Mouse (Mus musculus) bone marrow macrophage, adult 2 months (primary cell): ENCODE measurements around the gene Bcam. TPM values are rescaled to one million over a fixed set of nuclear protein-coding genes. Genes with fewer than 3 reads are reported as not detected.

Source experiments
- H3K27ac ChIP-seq: 2 replicates; pipeline ENCODE4 v1.5.1; 2012; ENCODE audit warnings: low read depth, low read length; ENCODE audit not compliant: insufficient read depth
- H3K4me1 ChIP-seq: 2 replicates; pipeline ENCODE4 v1.6.1; 2012; ENCODE audit warnings: low read length; ENCODE audit not compliant: control insufficient read depth, insufficient read depth
- H3K4me3 ChIP-seq: 2 replicates; pipeline ENCODE4 v1.5.1; 2012; ENCODE audit warnings: mild to moderate bottlenecking, low read length, moderate library complexity; ENCODE audit not compliant: insufficient read depth
- CTCF ChIP-seq: IDR thresholded peaks from 2 replicates; pipeline ENCODE4 v1.5.1; 2012; ENCODE audit warnings: low read depth, mild to moderate bottlenecking, low read length, moderate library complexity
- POLR2A ChIP-seq: IDR thresholded peaks from 2 replicates; pipeline ENCODE4 v1.6.1; 2012; ENCODE audit warnings: mild to moderate bottlenecking, low read depth, low read length, borderline replicate concordance
- polyA plus RNA-seq: library from polyadenylated mRNA; stranded (reverse); fragments of >200 nt; gene quantifications from 2 replicates; pipeline ENCODE4 v1.2.4, GENCODE M21; 2012; ENCODE audit not compliant: missing spikeins, insufficient read depth, insufficient read length

Bcam gene
- polyA plus RNA-seq, 1 experiment = 0.52 TPM

DNA sequence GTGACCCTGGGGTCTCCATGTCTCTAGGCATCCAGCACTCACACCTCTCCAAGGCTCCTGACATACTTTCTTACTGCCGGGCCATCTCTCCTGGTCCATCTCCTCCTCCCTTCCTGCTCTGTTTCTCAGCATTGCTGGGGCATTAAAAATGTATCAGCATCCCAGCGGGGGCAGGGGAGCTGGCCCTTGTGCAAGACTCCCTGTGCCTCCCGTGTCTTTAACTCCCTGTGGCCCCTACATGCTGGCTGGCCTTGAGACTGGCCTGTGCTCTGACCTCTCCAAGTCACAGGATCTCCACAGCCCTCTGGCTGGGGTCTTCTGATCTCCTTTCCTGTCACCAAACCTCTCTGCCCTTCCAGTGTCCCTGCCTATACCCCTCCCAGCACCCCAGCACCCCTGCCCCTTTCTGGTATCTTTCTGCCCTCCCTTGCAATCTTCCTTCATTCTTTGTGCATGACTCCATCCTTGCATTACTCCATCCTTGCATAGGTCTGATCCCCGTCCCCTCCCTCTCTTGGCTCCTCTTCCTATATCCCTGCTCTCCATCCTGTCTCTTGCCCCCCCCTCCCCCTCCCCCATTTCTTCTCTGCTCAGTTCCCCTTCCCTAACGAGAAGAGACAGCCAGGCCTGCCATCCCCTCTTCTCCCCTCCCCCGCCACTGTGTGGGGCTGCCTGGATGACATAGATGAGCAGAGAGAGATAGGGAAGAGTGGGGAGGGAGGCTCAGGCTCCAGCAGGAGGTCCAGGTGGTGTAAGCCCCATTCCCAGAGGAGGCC lies 24.2 kb downstream of the Bcam start:
- peaks cover 33% of the 10 kb centered on the region for H3K4me1 ChIP-seq
- no peak overlapping the region for H3K27ac ChIP-seq
- H3K4me3 ChIP-seq = no peak overlapping the region
- TF ChIP-seq CTCF (no peak), POLR2A (no peak)

DNA sequence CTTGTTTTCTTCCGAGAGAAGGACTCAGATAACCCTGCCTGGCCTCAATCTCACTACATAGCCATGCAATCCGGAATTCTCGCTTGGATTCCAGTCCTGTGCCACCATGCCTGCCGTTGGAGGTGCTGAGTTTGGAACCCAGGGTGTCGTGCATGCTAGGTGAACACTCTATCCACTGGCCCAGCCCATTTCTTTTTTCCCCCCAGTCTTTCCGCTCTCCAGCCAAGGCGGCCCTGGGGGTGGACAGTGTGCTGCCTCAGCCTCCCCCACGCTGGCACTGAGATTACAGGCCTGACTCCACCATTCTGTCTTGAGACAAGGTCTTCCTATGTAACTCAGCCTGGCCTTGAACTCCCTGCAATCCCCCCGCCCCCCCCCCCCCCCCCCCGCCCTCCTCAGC lies 24.8 kb downstream of the Bcam start:
- H3K4me1 ChIP-seq = peaks cover 32% of the 10 kb centered on the region
- no peak overlapping the region for H3K27ac ChIP-seq
- no peak for TF ChIP-seq POLR2A
- no peak for TF ChIP-seq CTCF
- no peak overlapping the region for H3K4me3 ChIP-seq

DNA sequence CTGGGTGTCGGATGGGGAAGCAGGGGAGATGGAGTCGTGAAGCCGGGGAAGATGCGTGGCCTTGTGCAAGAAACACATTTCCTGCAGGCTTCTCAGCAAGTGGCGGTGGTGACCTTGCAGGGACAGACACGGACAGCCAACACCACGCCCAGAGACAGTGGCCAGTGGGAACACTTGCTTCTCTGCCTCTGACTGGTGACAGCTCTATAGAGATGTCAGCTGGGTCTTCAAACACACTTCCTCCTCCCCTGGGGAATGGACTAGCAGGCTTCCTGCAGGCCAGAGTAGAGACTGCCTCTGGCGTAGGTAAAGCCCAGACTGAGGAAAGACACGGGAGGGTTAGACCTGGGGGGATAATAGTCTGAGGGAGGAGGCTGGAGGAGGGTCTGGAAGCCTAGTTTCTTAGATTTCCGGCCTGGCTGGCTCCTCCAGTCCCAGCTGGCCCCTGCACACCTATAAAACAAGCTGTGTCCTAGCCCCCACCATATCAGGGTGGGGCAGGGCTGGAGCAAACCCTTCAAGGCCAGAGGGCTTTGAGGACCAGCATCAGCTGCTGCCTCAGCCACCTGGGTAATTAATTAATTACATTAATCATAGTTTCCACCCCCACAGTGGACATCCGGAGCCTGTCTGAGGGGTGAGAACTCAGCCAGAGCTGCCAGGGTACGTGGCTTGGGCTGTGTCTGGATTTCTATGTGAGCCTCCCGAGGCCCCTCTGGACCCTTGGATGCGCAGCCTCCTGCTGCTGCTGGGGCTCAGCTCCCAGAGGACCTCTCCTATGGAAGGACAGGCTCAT lies 26.0 kb downstream of the Bcam start:
- no peak overlapping the region for H3K4me3 ChIP-seq
- H3K4me1 ChIP-seq = peaks cover 30% of the 10 kb centered on the region
- H3K27ac ChIP-seq = no peak overlapping the region
- TF ChIP-seq CTCF (no peak), POLR2A (no peak)

DNA sequence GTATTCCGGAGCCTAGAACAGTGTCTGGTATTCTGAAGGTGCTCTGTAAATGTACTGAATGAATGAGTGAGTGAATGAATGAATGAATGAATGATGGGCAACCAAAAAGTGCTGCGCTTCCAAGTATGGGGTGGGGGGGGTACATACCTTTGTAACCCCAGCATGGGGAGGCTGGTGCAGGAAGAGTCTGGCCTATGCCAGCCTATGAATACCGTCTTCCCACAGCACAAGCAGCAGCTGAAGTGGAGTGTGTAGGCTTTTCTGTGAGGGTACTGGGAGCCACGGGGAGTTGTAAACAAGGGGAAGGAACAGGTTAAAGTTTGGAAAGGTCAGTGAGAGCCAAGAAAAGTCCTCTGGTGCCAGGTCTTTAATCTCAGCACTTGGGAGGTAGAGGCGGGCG lies 27.0 kb downstream of the Bcam start:
- Histone ChIP-seq H3K4me3 (no peak overlapping the region), H3K27ac (no peak overlapping the region), H3K4me1 (peaks cover 29% of the 10 kb centered on the region)
- TF ChIP-seq POLR2A = no peak
- TF ChIP-seq CTCF = no peak

DNA sequence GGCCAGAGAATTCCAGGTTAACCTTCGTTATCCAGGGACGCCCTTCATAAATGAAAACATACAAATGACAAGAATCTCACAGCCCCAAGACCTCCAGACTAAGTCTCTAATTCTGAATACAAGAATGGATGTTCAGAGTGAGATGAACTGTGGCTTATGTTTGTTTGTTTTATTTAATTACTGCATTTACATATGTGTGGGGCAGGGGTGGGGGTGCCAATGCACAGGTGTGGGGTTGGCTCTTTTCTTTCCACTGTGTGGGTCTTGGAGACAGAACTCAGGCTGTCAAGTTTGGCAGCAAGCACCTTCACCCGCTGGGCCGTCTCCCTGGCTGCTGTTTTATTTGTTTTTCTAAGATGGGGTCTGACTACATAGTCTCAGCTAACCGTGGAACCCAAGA lies 28.3 kb downstream of the Bcam start:
- no peak overlapping the region for H3K27ac ChIP-seq
- no peak for TF ChIP-seq POLR2A
- TF ChIP-seq CTCF = no peak
- peaks cover 20% of the 10 kb centered on the region for H3K4me1 ChIP-seq
- H3K4me3 ChIP-seq = no peak overlapping the region

DNA sequence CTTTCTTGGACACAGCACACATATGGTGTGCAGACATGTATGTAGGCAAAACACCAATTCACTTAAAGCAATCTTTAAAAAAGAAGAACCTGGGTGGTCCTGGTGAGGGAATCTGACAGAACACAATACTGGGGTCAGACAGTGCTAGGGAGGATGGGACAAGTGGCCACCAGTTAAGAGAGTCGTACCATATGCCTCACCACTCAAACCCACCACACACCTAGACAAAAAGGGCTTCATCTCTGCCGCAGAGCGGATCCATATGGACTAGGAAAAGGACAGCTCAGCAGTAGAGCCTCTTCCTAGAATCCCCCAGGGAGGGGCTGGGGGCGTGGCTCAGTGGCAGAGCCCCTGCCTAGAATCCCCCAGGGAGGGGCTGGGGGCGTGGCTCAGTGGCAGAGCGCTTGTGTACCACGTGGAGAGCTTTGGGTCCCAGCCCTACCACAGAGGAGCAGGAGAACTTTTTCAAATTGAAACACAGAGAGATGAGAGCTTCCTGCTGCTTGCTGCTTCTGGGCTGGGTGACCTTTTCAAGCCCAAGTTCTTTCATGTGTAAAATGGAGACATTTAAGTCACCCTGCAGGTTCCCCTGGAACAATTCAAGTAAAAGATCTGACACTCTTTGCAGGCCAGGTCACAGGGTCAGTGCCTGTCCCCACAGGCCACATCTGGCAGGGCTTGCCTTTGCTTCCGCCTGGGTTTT lies 29.3 kb downstream of the Bcam start:
- no peak for TF ChIP-seq CTCF
- TF ChIP-seq POLR2A = no peak
- Histone ChIP-seq H3K4me1 (peaks cover 13% of the 10 kb centered on the region), H3K4me3 (no peak overlapping the region), H3K27ac (no peak overlapping the region)

DNA sequence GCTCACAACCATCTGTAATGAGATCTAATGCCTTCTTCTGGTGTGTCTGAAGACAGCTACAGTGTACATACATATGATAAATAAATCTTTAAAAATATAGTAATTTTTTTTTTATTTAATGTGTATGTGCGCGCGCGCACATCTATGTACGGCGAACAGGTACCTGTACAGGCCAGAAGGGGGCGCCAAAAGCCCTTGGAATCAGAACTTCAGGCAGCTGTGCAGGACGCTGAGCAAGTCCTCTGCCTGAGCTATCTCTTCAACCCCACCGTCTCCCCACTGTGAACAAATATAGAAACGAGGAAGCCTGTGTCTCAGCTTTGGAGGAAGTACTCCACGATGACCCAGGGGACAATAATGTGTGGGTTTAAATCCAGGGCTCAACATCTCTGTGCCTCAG lies 30.5 kb downstream of the Bcam start:
- no peak overlapping the region for H3K27ac ChIP-seq
- peaks cover 13% of the 10 kb centered on the region for H3K4me1 ChIP-seq
- no peak for TF ChIP-seq POLR2A
- no peak for TF ChIP-seq CTCF
- H3K4me3 ChIP-seq = no peak overlapping the region

DNA sequence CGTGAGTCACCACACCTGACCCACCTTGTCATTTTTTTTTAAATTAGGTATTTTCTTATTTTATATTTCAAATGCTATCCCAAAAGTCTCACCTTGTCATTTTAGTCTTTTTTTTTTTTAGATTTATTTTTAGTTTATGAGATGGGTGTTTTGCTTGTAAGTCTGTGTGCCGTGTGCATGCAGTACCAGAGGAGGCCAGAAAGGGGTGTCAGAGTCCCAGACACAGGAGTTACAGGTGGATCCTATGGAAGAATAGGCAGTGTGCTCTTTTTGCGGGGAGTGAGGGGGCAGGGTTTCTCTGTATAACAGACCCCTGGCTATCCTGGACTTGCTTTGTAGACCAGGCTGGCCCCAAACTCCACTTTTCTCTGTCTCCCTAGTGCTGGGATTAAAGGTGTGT lies 32.0 kb downstream of the Bcam start:
- H3K4me3 ChIP-seq = no peak overlapping the region
- 0 out of 2 replicates have a peak, but pooled peaks cover 7% of the 10 kb centered on the region for H3K4me1 ChIP-seq
- H3K27ac ChIP-seq = no peak overlapping the region
- TF ChIP-seq CTCF (no peak), POLR2A (no peak)

DNA sequence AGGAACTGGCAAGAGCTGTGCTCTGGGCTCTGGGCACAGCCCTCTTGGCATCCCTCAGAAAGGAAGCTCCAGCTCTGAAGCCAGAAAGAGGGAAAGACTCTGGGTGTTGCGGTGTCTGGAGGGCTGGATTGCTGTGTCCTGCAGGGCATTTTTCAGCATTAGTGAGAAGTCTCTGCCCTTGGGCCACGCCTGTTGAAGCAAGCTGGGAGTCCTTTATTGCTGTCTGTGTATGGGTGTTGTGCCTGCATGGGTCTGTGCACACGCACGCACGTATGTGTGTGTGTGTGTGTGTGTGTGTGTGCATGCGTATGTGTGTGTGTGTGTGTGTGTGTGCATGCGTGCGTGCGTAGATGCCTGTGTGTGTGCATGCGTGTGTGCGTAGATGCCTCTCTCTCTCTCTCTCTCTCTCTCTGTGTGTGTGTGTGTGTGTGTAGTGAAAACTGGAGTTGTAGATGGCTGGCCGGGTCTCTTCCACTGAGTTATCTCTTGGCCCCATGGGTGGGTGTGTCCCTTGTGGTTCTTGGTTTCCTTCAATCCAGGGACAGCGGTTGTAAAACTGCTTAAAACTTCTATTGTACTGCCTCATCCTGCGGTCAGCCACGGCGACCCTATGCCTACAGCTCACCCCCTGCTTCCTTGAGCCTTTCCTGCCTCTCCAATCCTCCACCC lies 34.3 kb downstream of the Bcam start:
- H3K27ac ChIP-seq = no peak overlapping the region
- TF ChIP-seq CTCF = no peak
- TF ChIP-seq POLR2A = no peak
- 0 out of 2 replicates have a peak, but pooled peaks cover 7% of the 10 kb centered on the region for H3K4me1 ChIP-seq
- no peak overlapping the region for H3K4me3 ChIP-seq
